Mouse (Mus musculus) stomach, embryonic 15.5 days (tissue): ENCODE results near the gene Prg3. TPM values are rescaled to one million over a fixed set of nuclear protein-coding genes. Genes with fewer than 3 reads are reported as not detected.

ENCODE experiments used
- ATAC-seq: fragments of 200-750 bp; cut with Nextera tagmentation; 2 replicates; pipeline ENCODE4 v1.8.0; 2017; ENCODE audit warnings: low read depth, moderate number of reproducible peaks, moderate TSS enrichment; ENCODE audit not compliant: insufficient read depth, low FRiP score
- H3K27ac ChIP-seq: fragments of 300-500 bp; sonication (generic); 2 replicates; pipeline ENCODE4 v1.5.1; 2015; ENCODE audit warnings: mild to moderate bottlenecking, inconsistent platforms
- H3K27me3 ChIP-seq: fragments of 300-500 bp; sonication (generic); replicated peaks from 2 replicates; pipeline ENCODE4 v1.6.1; 2015; ENCODE audit warnings: inconsistent platforms
- H3K36me3 ChIP-seq: fragments of 300-500 bp; sonication (generic); 2 replicates; pipeline ENCODE4 v1.6.1; 2015; ENCODE audit warnings: inconsistent platforms
- H3K4me1 ChIP-seq: fragments of 300-500 bp; sonication (generic); 2 replicates; pipeline ENCODE4 v1.6.1; 2015; ENCODE audit warnings: inconsistent platforms
- H3K4me2 ChIP-seq: fragments of 300-500 bp; sonication (generic); 2 replicates; pipeline ENCODE4 v1.6.1; 2015; ENCODE audit warnings: mild to moderate bottlenecking, inconsistent platforms
- H3K4me3 ChIP-seq: fragments of 300-500 bp; sonication (generic); replicated peaks from 2 replicates; pipeline ENCODE4 v1.5.1; 2015; ENCODE audit warnings: inconsistent platforms
- H3K9ac ChIP-seq: fragments of 300-500 bp; sonication (generic); 2 replicates; pipeline ENCODE4 v1.6.1; 2015; ENCODE audit warnings: inconsistent platforms
- H3K9me3 ChIP-seq: fragments of 300-500 bp; sonication (generic); 2 replicates; pipeline ENCODE4 v1.6.1; 2016; ENCODE audit warnings: inconsistent platforms
- WGBS: fragments of 180-500 bp; shearing (Covaris S2); methylation state at CpG from one replicate; pipeline ENCODE4 v1.1.7; 2015; 5-methylcytosine and 5-hydroxymethylcytosine counted together
- polyA plus RNA-seq: library from polyadenylated mRNA; unstranded; fragments of >200 nt; fragmentation: Nextera tagmentation; extraction: Ambion mirVana; gene quantifications from 2 replicates; pipeline ENCODE4 v1.2.1, GENCODE M21; 2015

Gene Prg3
- polyA plus RNA-seq, 1 experiment from 2014 or later, result 0.51 TPM

DNA sequence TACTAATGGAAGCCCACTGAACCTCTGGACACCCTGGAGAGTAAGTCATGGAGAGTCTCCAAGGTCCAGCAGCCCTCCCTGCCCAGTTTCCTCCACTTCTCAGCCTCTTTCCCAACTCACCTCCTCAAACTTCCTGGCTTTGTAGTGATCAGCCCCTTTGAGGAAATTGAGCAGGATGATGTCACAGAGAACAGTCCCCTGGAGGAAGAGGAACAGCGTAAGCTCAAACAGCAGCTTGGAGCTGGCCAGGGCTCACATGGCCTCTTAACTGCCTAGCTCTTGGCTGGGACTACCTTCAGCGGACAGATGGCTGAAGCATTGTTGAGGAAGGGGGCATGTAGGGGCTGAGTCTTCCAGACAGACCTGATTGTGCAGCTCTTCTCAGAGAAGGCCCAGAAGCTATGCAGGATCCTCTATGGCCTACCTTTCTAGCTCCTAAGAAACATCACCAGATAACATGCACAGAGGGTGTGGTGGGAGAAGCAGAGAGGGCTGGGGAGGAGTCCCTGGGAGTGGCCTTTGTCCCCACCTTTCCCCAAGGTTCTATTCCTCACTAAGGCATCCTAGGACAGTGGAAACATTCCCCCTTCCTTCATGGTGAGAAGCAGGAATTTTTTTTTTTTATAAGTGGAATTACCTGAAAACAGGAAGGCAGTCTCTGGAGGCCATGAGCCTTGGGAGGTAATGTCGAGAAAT, 11.6 kb downstream of the Prg3 start:
- Histone ChIP-seq H3K27me3 (no peaks in the 10 kb centered on the region), H3K9ac (no peak overlapping the region), H3K27ac (no peak overlapping the region), H3K4me3 (no peak overlapping the region), H3K9me3 (no peaks in the 10 kb centered on the region), H3K4me1 (no peaks in the 10 kb centered on the region), H3K4me2 (no peak overlapping the region), H3K36me3 (no peaks in the 10 kb centered on the region)
- 64% methylated on average over 3 of the region's 3 CpGs for WGBS
- ATAC-seq, result no peak

DNA sequence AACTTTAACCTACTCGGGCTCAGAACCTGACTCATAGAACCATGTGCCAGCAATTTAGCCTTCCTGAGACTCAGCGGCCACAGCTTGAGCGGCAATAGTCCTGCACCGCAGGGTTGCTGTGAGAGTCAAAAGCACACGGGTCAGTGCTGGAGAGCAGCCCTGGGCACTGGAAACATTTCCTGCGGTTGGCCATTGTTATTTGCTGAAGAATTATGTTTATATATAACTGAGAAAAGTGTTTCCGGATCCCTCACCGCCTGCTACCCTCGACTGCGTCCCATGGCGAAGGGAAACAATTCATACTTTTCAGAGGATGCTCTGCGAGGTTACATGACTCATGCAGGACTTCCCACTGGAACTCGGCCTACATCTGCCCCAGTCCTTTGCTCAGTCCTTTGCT, 13.5 kb downstream of the Prg3 start:
- Histone ChIP-seq H3K36me3 (no peaks in the 10 kb centered on the region), H3K4me3 (no peak overlapping the region), H3K9me3 (no peaks in the 10 kb centered on the region), H3K27me3 (no peaks in the 10 kb centered on the region), H3K27ac (no peak overlapping the region), H3K4me2 (no peak overlapping the region), H3K4me1 (no peaks in the 10 kb centered on the region), H3K9ac (no peak overlapping the region)
- WGBS, result 68% methylated on average over 13 of the region's 13 CpGs
- ATAC-seq, result no peak

DNA sequence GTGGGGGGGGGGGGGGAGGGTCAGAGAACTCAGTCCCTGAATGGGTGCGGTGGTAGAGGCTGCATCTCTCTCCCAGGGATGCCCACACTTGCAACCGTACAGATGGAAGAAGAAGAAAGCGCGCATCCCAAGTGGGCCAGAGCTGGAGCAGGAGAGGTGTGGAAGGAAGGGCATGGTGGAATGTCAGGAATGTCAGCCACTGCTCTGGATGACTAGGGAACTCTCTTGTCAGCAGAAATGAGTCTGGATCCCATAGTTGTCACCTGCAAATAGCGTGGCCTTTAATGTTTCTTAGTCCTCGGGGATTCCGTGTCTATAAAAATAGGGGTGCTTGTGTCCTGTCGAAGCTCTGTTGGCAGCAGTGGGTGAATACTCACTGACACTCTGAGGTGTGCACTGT, 14.6 kb downstream of the Prg3 start:
- Histone ChIP-seq H3K4me1 (no peaks in the 10 kb centered on the region), H3K4me2 (no peak overlapping the region), H3K27ac (no peak overlapping the region), H3K9ac (no peak overlapping the region), H3K36me3 (no peaks in the 10 kb centered on the region), H3K4me3 (no peak overlapping the region), H3K9me3 (no peaks in the 10 kb centered on the region), H3K27me3 (no peaks in the 10 kb centered on the region)
- WGBS, result 67% methylated on average over 8 of the region's 8 CpGs
- ATAC-seq, result no peak

DNA sequence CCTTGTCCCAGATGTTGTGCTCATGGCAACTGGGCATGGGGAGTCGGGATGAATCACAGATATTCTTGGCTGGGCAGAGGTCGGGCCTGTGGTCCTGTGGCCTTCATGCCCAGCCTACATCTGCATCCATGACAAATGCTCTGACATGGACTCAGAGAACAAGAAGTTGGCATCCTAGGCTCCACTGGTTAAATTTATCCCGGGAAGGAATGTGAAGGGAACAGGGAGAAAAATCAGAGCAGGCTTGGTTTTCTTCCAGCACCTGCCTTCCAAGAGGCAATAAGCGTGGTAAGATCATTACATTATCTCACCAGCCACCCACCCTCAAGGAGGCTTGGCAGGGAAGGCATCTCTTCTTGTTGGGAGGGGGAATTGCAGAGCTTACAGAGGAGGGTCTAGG, 16.3 kb downstream of the Prg3 start:
- Histone ChIP-seq H3K27me3 (no peaks in the 10 kb centered on the region), H3K27ac (no peak overlapping the region), H3K9ac (no peak overlapping the region), H3K4me3 (no peak overlapping the region), H3K4me2 (no peak overlapping the region), H3K4me1 (no peaks in the 10 kb centered on the region), H3K36me3 (no peaks in the 10 kb centered on the region), H3K9me3 (no peaks in the 10 kb centered on the region)
- 84% methylated on average over 4 of the region's 4 CpGs for WGBS
- no peak for ATAC-seq

DNA sequence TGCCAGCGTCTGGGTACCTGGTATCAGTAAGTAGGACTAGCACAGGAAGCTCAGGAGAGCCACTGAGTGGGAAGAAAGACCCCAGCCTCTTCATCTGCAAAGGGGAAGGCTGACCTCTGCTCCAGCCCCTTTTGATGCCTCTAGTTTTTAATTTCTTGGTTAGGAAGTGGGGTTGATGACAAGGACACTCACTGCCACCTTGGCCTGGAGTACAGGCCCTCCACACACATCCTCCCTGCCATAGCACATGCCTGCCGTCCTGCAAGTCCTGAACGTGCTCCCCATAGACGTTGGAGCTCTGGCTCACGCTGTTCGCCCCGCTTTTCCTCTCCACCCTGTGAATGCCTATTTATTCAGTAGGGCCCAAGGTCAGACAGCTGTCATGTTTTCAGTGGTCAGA, 18.6 kb downstream of the Prg3 start:
- no peaks in the 10 kb centered on the region for H3K9me3 ChIP-seq
- ATAC-seq, result no peak
- no peaks in the 10 kb centered on the region for H3K27me3 ChIP-seq
- 0 out of 2 replicates have a peak, but pooled peaks cover 3% of the 10 kb centered on the region for H3K4me1 ChIP-seq
- no peaks in the 10 kb centered on the region for H3K36me3 ChIP-seq
- H3K4me2 ChIP-seq, result no peak overlapping the region
- no peak overlapping the region for H3K4me3 ChIP-seq
- no peak overlapping the region for H3K9ac ChIP-seq
- H3K27ac ChIP-seq, result no peak overlapping the region
- 79% methylated on average over 7 of the region's 7 CpGs for WGBS

DNA sequence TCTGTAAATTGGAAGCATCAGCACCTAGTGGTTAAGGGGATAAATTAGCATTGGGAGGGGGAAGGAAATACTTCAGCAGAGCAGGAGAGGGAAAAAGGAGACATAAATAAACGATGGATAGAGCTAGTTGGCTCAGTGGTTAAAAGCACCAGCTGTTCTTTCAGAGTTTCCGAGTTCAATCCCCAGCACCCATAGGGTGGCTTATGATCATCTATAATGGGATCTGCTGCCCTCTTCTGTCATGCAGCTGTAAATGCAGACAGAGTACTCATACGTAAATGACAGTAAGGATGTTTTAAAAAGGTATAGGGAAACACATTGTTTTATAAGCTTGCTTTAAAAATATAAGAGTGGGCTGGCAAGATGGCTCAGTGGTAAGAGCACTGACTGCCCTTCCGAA, 19.7 kb downstream of the Prg3 start:
- no peak overlapping the region for H3K27ac ChIP-seq
- no peak overlapping the region for H3K9ac ChIP-seq
- H3K9me3 ChIP-seq, result no peaks in the 10 kb centered on the region
- ATAC-seq, result no peak
- 26% methylated on average over 4 of the region's 4 CpGs for WGBS
- H3K27me3 ChIP-seq, result no peaks in the 10 kb centered on the region
- H3K4me2 ChIP-seq, result no peak overlapping the region
- no peaks in the 10 kb centered on the region for H3K36me3 ChIP-seq
- H3K4me3 ChIP-seq, result no peak overlapping the region
- 0 out of 2 replicates have a peak, but pooled peaks cover 6% of the 10 kb centered on the region for H3K4me1 ChIP-seq

DNA sequence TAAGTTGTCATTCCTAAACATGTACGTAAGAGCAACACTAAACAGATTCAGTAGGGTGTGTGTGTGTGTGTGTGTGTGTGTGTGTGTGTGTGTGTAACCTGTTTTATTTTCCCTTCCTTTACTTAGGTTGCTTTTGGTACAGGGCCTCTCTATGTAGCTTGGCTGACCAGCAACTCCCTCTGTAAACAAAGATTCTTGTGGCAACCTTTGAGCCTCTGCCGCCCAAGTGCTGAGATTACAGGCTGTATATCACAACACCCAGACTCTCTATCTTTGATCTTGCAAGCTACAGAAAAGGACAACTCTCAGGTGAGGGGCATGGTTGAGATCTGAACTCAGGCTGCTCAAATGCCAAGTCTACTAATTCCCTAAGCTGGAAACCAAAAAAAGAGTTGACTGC, 21.2 kb downstream of the Prg3 start:
- ATAC-seq, result no peak; the same call in 1 of the 2 replicates
- no peak overlapping the region for H3K4me2 ChIP-seq
- H3K27ac ChIP-seq, result no peak overlapping the region
- no peaks in the 10 kb centered on the region for H3K27me3 ChIP-seq
- no peak overlapping the region for H3K4me3 ChIP-seq
- no peaks in the 10 kb centered on the region for H3K9me3 ChIP-seq
- 0 out of 2 replicates have a peak, but pooled peaks cover 6% of the 10 kb centered on the region for H3K4me1 ChIP-seq
- H3K36me3 ChIP-seq, result no peaks in the 10 kb centered on the region
- H3K9ac ChIP-seq, result no peak overlapping the region
- 49% methylated on average over 2 of the region's 2 CpGs for WGBS

DNA sequence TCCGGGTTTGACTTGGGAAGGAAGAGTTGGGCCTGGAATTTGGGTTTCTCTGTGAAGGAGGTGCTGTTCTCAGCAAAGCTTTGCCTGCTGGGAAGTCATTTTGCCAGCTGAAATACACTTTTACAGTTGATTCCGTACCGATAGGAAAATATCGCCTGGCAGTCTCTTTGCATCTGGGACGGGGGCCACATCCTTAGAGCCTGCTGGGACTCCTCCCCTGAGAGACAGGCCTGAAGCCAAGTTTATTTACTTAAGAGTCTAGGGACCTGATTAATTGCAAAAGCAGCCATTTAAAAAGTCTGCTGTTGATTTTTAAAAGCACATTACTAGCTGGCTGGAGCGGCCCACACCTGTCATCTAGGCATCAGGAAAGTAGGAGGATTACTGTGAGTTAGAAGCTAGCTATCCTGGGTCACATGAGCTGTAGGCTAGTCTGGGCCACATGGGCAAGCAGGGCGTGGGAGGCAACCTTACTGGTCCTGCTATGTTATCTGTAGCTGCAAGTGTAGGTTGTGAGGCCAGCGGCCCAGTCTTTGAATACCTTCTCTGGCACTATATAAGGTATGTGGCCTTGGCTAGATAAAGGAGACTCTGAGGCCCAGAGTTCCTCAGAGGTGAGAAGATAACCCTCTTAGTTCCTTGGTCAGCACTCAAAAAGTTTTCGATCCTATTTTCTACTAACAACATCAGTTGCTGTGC, 24.0 kb downstream of the Prg3 start:
- Histone ChIP-seq H3K27ac (0 out of 2 replicates have a peak overlapping the region, but pooled peaks have one; percentile 42), H3K4me3 (no peak overlapping the region), H3K36me3 (no peaks in the 10 kb centered on the region), H3K4me2 (no peak overlapping the region), H3K9ac (no peak overlapping the region), H3K9me3 (no peaks in the 10 kb centered on the region), H3K27me3 (no peaks in the 10 kb centered on the region), H3K4me1 (0 out of 2 replicates have a peak, but pooled peaks cover 6% of the 10 kb centered on the region)
- 24% methylated on average over 9 of the region's 9 CpGs for WGBS
- peak; percentile 95 for ATAC-seq

DNA sequence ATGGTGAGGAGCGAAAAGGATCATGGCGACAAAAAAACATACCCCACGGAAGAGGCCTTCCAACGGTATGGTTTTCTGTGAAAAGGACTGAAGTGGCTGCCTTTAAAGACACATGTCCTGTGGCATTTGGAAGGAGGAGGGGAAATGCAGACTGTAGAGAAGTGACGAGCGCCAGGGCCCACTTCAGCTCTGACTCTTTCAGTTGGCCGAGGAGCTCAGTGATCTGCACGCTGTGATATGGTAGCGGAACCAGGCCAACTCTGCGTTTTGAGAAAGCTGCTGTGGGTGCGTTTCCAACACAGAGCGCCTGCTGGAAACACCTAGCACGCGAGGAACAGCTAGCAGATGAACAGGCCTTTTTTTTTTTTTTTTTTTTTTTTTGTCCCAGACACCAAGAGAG, 24.7 kb downstream of the Prg3 start:
- Histone ChIP-seq H3K9me3 (no peaks in the 10 kb centered on the region), H3K27me3 (no peaks in the 10 kb centered on the region), H3K4me1 (0 out of 2 replicates have a peak, but pooled peaks cover 6% of the 10 kb centered on the region), H3K9ac (no peak overlapping the region), H3K4me3 (no peak overlapping the region), H3K36me3 (no peaks in the 10 kb centered on the region), H3K4me2 (no peak overlapping the region), H3K27ac (no peak overlapping the region)
- WGBS, result 78% methylated on average over 14 of the region's 14 CpGs
- 0 out of 2 replicates have a peak, but pooled peaks have one; percentile 45 for ATAC-seq

DNA sequence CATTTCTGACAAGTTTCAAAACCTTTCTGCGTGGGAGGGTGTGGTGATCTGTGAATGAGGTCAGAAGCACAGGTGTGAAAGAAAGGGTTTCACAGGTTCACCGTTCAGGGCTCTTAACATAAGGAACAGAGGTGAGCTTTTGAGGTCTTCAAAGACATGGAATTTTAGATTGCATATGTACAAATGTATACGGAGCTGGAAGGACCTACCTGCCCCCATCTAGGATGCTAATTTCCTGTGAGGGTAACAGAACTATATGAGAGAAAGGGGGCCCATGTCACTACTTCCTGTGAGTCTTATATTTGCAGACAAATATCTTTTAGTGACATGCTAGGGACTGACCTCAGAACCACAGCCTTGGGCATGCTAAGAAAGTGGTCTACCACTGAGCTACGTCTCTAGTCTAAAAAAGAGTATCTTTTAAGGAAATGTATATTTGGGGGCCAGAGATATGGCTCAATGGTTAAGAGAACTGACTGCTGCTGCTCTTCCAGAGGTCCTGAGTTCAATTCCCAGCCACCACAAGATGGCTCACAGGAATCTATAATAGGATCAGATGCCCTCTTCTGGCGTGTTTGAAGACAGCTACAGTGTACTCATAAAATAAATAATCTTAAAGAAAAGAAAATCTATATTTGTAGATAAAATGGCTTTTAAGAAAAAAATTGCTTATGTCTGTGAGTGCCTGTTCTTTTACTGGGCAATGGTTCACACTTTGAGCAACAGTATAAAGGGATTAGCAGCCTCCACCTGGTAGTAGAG, 26.0 kb downstream of the Prg3 start:
- no peak for ATAC-seq
- 69% methylated on average over 5 of the region's 5 CpGs for WGBS
- H3K4me1 ChIP-seq, result 0 out of 2 replicates have a peak, but pooled peaks cover 6% of the 10 kb centered on the region

DNA sequence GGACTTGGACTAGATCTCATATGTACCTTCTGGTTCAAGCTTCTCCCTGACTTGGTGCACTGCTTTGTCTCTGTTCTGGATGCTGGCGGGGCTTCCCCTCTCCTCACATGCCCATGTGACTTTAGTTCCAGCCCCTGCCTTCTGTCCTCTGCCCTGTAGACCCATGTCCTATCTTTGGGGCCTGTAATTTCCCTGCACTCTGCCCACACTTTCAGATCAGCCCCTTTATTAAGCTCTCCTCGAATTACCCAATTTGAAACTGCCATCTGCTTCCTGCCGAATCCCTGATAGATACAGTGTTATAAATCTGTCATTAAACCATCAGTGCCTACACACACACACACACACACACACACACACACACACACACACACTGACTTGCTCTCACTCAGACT, 26.6 kb downstream of the Prg3 start:
- Histone ChIP-seq H3K4me2 (no peak overlapping the region), H3K4me3 (no peak overlapping the region), H3K36me3 (no peaks in the 10 kb centered on the region), H3K9me3 (no peaks in the 10 kb centered on the region), H3K9ac (no peak overlapping the region), H3K27ac (no peak overlapping the region), H3K4me1 (0 out of 2 replicates have a peak, but pooled peaks cover 6% of the 10 kb centered on the region), H3K27me3 (no peaks in the 10 kb centered on the region)
- no peak for ATAC-seq
- 49% methylated on average over 3 of the region's 3 CpGs for WGBS

More for the DNA sequence above, 26.0 kb downstream of the Prg3 start:
- Histone ChIP-seq H3K27ac (no peak overlapping the region), H3K4me2 (no peak overlapping the region), H3K4me3 (no peak overlapping the region), H3K9ac (no peak overlapping the region), H3K36me3 (no peaks in the 10 kb centered on the region), H3K9me3 (no peaks in the 10 kb centered on the region), H3K27me3 (no peaks in the 10 kb centered on the region)

DNA sequence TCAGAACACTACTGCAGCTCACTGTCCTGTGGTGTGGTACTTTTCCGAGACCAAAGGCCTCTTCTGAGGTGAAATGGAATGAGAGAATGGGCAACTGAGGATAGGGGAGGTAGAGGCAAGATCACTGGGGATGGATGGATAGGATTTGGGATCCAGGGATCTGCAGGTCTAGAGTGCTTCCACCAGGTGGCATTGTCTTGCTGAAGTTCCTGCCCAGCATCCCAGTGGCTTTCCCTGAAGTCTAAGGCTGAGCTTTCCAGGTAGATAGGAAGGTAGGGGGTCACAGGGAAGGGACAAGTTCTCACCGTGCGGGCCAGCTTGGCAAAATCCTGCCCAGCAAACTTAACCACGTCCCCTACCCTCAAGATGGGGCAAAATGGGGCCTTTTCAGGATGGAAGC, 34.0 kb downstream of the Prg3 start:
- 15% methylated on average over 4 of the region's 4 CpGs for WGBS
- Histone ChIP-seq H3K27me3 (no peaks in the 10 kb centered on the region), H3K36me3 (no peaks in the 10 kb centered on the region), H3K4me3 (no peak overlapping the region), H3K9me3 (no peaks in the 10 kb centered on the region), H3K4me1 (no peaks in the 10 kb centered on the region), H3K4me2 (no peak overlapping the region), H3K9ac (no peak overlapping the region), H3K27ac (no peak overlapping the region)
- ATAC-seq, result no peak
